Mouse (Mus musculus) thymus, adult 2 months (tissue): ENCODE results near the gene Sos2. TPM values are rescaled to one million over a fixed set of nuclear protein-coding genes. Genes with fewer than 3 reads are reported as not detected.

Experiments used
- DNase-seq: peaks from one replicate; pipeline ENCODE4 v3.0.0; 2021
- H3K27ac ChIP-seq: fragments of 200-500 bp; 2 replicates; pipeline ENCODE4 v1.5.1; 2012; ENCODE audit warnings: low read length, control low read depth; ENCODE audit not compliant: control insufficient read depth, insufficient read depth
- H3K27me3 ChIP-seq: fragments of 200-500 bp; 2 replicates; pipeline ENCODE4 v1.6.1; 2012; ENCODE audit warnings: mild to moderate bottlenecking, low read length, moderate library complexity, mixed read lengths; ENCODE audit not compliant: control insufficient read depth, insufficient read depth
- H3K36me3 ChIP-seq: fragments of 200-500 bp; 2 replicates; pipeline ENCODE4 v1.6.1; 2012; ENCODE audit warnings: mild to moderate bottlenecking, low read length, moderate library complexity; ENCODE audit not compliant: control insufficient read depth, insufficient read depth
- H3K4me1 ChIP-seq: fragments of 200-500 bp; replicated peaks from 2 replicates; pipeline ENCODE4 v1.6.1; 2012; ENCODE audit warnings: low read length; ENCODE audit not compliant: control insufficient read depth, insufficient read depth
- H3K4me3 ChIP-seq: fragments of 200-500 bp; 2 replicates; pipeline ENCODE4 v1.5.1; 2012; ENCODE audit warnings: mild to moderate bottlenecking, low read length, control low read depth, moderate library complexity; ENCODE audit not compliant: control insufficient read depth, insufficient read depth
- CTCF ChIP-seq: fragments of 200-500 bp; IDR thresholded peaks from 2 replicates; pipeline ENCODE4 v1.5.1; 2012; ENCODE audit warnings: mild to moderate bottlenecking, control low read depth, low read length, moderate library complexity, borderline replicate concordance; ENCODE audit not compliant: control insufficient read depth, poor library complexity, insufficient read depth; ENCODE audit errors: extremely low read depth
- POLR2A ChIP-seq: fragments of 200-500 bp; IDR thresholded peaks from 2 replicates; pipeline ENCODE4 v1.6.1; 2012; ENCODE audit warnings: mild to moderate bottlenecking, low read length, control low read depth, moderate library complexity; ENCODE audit not compliant: control insufficient read depth, poor library complexity, insufficient read depth; ENCODE audit errors: extremely low read depth
- WGBS: fragments of 180-500 bp; shearing (Covaris S2); methylation state at CpG from one replicate; pipeline ENCODE4 v1.1.7; 2018; 5-methylcytosine and 5-hydroxymethylcytosine counted together
- polyA plus RNA-seq: library from polyadenylated mRNA; depleted of rRNA; stranded (reverse); fragments of >200 nt; gene quantifications from 2 replicates; pipeline ENCODE4 v1.2.3, GENCODE M21; 2012

The Sos2 gene
- polyA plus RNA-seq, 1 experiment = 18.0 TPM

- H3K27me3 ChIP-seq = no peaks in the 10 kb centered on the region
- WGBS = 53% methylated on average over 13 of the region's 13 CpGs
- peak overlapping the region; percentile 54; the same call in 1 of the 2 replicates for H3K27ac ChIP-seq
- no peaks in the 10 kb centered on the region for H3K36me3 ChIP-seq
- DNase-seq = no peak
- no peak overlapping the region for H3K4me3 ChIP-seq
- TF ChIP-seq CTCF = no peak
- TF ChIP-seq POLR2A = no peak
- peaks cover 29% of the 10 kb centered on the region for H3K4me1 ChIP-seq
Observed at GRCm38 (mm10) chr12:69545456-69546178, 136.0 kb downstream of the Sos2 start.

GRCm38 (mm10) chr12:69544994-69545393 lies 136.7 kb downstream of the Sos2 start:
- Histone ChIP-seq H3K27ac (peak overlapping the region; percentile 54; the same call in 1 of the 2 replicates), H3K36me3 (no peaks in the 10 kb centered on the region), H3K4me3 (no peak overlapping the region), H3K4me1 (peaks cover 34% of the 10 kb centered on the region), H3K27me3 (no peaks in the 10 kb centered on the region)
- no peak for DNase-seq
- TF ChIP-seq POLR2A (no peak), CTCF (no peak)
- WGBS = 81% methylated on average over 6 of the region's 6 CpGs

GRCm38 (mm10) chr12:69544562-69544961 lies 137.1 kb downstream of the Sos2 start:
- TF ChIP-seq POLR2A = no peak
- no peak for TF ChIP-seq CTCF
- Histone ChIP-seq H3K36me3 (no peaks in the 10 kb centered on the region), H3K4me1 (peaks cover 36% of the 10 kb centered on the region), H3K27ac (no peak overlapping the region), H3K27me3 (no peaks in the 10 kb centered on the region), H3K4me3 (no peak overlapping the region)
- DNase-seq = no peak
- 34% methylated on average over 2 of the region's 2 CpGs for WGBS

- 97% methylated on average over 8 of the region's 8 CpGs for WGBS
- Histone ChIP-seq H3K27ac (no peak overlapping the region), H3K4me1 (peaks cover 58% of the 10 kb centered on the region), H3K36me3 (no peaks in the 10 kb centered on the region), H3K4me3 (no peak overlapping the region), H3K27me3 (no peaks in the 10 kb centered on the region)
- no peak for DNase-seq
- TF ChIP-seq POLR2A (no peak), CTCF (no peak)
Observed at GRCm38 (mm10) chr12:69542376-69542775, 139.3 kb downstream of the Sos2 start.

- H3K27me3 ChIP-seq = no peaks in the 10 kb centered on the region
- WGBS = 16% methylated on average over 8 of the region's 8 CpGs
Observed at GRCm38 (mm10) chr12:69541663-69542062, 140.0 kb downstream of the Sos2 start.

GRCm38 (mm10) chr12:69539353-69539752 lies 142.3 kb downstream of the Sos2 start:
- TF ChIP-seq POLR2A (no peak), CTCF (no peak)
- peak; percentile 45 for DNase-seq
- Histone ChIP-seq H3K4me3 (no peak overlapping the region), H3K27ac (peak overlapping the region; percentile 48), H3K4me1 (peaks cover 55% of the 10 kb centered on the region), H3K27me3 (no peaks in the 10 kb centered on the region), H3K36me3 (no peaks in the 10 kb centered on the region)
- WGBS = 7% methylated on average over 7 of the region's 7 CpGs

More at GRCm38 (mm10) chr12:69541663-69542062, 140.0 kb downstream of the Sos2 start:
- Histone ChIP-seq H3K4me1 (peaks cover 64% of the 10 kb centered on the region), H3K36me3 (no peaks in the 10 kb centered on the region), H3K4me3 (no peak overlapping the region), H3K27ac (no peak overlapping the region)
- TF ChIP-seq POLR2A = no peak
- TF ChIP-seq CTCF = no peak
- DNase-seq = no peak

- no peak for DNase-seq
- 24% methylated on average over 4 of the region's 4 CpGs for WGBS
- peaks cover 48% of the 10 kb centered on the region for H3K4me1 ChIP-seq
- peak overlapping the region; percentile 48 for H3K27ac ChIP-seq
- H3K4me3 ChIP-seq = no peak overlapping the region
- TF ChIP-seq POLR2A = no peak
- TF ChIP-seq CTCF = no peak
- H3K27me3 ChIP-seq = no peaks in the 10 kb centered on the region
- no peaks in the 10 kb centered on the region for H3K36me3 ChIP-seq
Observed at GRCm38 (mm10) chr12:69538362-69538950, 143.2 kb downstream of the Sos2 start.
